Mouse (Mus musculus): ENCODE data around the gene H2afx.

GRCm38 (mm10) chr9:44384596-44384995 is 50.1 kb downstream of the H2afx start:
- TF ChIP-seq CTCF (IDR thresholded peaks at IDR 0.05; ENCODE audit: low read depth) (no peak), EP300 (optimal IDR thresholded peaks at IDR 0.05) (no peak)

All from stomach, postnatal 0 days (tissue).